Mouse (Mus musculus) G1E (cell line): Measurements from ENCODE around the gene Bcl2l15.

ENCODE experiments used
- CTCF ChIP-seq: IDR thresholded peaks from 2 replicates; pipeline ENCODE4 v1.5.1; 2012; ENCODE audit warnings: low read depth, low read length, inconsistent platforms, mixed read lengths
- GATA2 ChIP-seq: IDR thresholded peaks from 2 replicates; pipeline ENCODE4 v1.6.1; 2012; ENCODE audit warnings: low read depth, low read length, inconsistent platforms, borderline replicate concordance
- POLR2AphosphoS5 ChIP-seq: IDR thresholded peaks from 2 replicates; pipeline ENCODE4 v1.6.1; 2012; ENCODE audit warnings: low read depth, low read length, inconsistent platforms; ENCODE audit not compliant: insufficient replicate concordance

DNA sequence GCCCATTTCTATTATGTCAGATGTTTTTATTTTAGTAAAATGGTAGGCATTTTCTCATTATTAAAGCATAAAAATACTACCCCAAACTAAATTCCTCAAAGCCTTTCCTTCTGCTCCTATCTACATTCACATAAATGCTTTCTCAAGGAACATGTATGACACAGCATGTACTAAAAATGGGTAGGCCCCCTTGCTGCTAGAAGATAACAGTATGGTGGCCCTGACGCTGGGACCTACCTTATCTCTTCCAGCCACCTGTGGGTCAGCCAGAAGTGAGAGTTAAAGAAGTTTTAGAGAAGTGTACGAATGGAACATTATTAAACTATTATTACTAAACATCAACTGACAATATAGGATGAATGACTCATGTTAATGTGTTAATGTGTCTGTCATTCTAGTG lies 32.9 kb upstream of the Bcl2l15 start:
- TF ChIP-seq CTCF = no peak
- no peak for TF ChIP-seq POLR2AphosphoS5
- no peak for TF ChIP-seq GATA2
